Mouse (Mus musculus): ENCODE results near the gene Depp1. TPM values are rescaled to one million over a fixed set of nuclear protein-coding genes. Genes with fewer than 3 reads are reported as not detected.

Depp1 gene
- polyA plus RNA-seq, 1 experiment from 2014 or later: 10.0 TPM

- no peaks in the 10 kb centered on the region for H3K9me3 ChIP-seq
- H3K4me3 ChIP-seq: no peak overlapping the region
- no peaks in the 10 kb centered on the region for H3K36me3 ChIP-seq (replicated peaks)
- no peak overlapping the region for H3K9ac ChIP-seq
- no peak overlapping the region for H3K27ac ChIP-seq
- 60% methylated on average over 9 of the region's 9 CpGs for WGBS
- ATAC-seq (replicated peaks): peak; percentile 89
- no peaks in the 10 kb centered on the region for H3K27me3 ChIP-seq (replicated peaks)
- no peaks in the 10 kb centered on the region for H3K4me1 ChIP-seq
- no peak overlapping the region for H3K4me2 ChIP-seq
Measured at GRCm38 (mm10) chr6:116653684-116654454, 3.5 kb downstream of the Depp1 start.

DNA sequence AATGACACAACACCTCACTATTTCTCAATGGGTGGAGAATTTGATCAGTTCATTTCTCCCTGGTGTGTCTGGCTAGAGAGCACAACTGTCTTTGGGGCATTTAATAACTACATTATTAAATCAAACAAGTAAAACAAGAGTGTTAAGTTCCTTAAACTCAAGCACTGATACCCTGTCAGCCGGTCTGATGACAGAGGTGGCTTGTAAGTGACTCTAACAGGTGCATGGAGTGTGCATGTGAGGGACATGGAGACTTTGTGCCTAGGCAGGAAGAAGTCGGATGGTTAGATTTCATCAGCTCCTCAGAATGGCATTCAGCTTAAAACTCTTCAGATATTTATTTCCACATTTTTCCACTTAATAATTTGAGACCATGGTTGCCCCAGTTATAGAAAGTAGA, 13.0 kb downstream of the Depp1 start:
- Histone ChIP-seq H3K4me1 (no peaks in the 10 kb centered on the region), H3K4me2 (no peak overlapping the region), H3K9me3 (no peaks in the 10 kb centered on the region), H3K9ac (no peak overlapping the region), H3K36me3 (replicated peaks) (no peaks in the 10 kb centered on the region), H3K27me3 (replicated peaks) (no peaks in the 10 kb centered on the region), H3K4me3 (no peak overlapping the region), H3K27ac (no peak overlapping the region)
- ATAC-seq (replicated peaks): no peak
- 87% methylated on average over 2 of the region's 2 CpGs for whole genome bisulfite sequencing

GRCm38 (mm10) chr6:116664031-116664430, 13.6 kb downstream of the Depp1 start:
- no peak overlapping the region for H3K4me3 ChIP-seq
- ATAC-seq (replicated peaks): no peak
- no peak overlapping the region for H3K27ac ChIP-seq
- H3K4me2 ChIP-seq: no peak overlapping the region
- no peaks in the 10 kb centered on the region for H3K27me3 ChIP-seq (replicated peaks)
- WGBS: 82% methylated on average over 6 of the region's 6 CpGs
- no peaks in the 10 kb centered on the region for H3K4me1 ChIP-seq
- no peaks in the 10 kb centered on the region for H3K9me3 ChIP-seq
- H3K36me3 ChIP-seq (replicated peaks): no peaks in the 10 kb centered on the region
- H3K9ac ChIP-seq: no peak overlapping the region

- 70% methylated on average over 3 of the region's 3 CpGs for WGBS
- H3K4me2 ChIP-seq: no peak overlapping the region
- H3K27ac ChIP-seq: no peak overlapping the region
- no peaks in the 10 kb centered on the region for H3K36me3 ChIP-seq (replicated peaks)
- no peaks in the 10 kb centered on the region for H3K27me3 ChIP-seq (replicated peaks)
- no peak overlapping the region for H3K4me3 ChIP-seq
- no peak for ATAC-seq (replicated peaks)
- peaks cover 1% of the 10 kb centered on the region; the same call in 1 of the 2 replicates for H3K4me1 ChIP-seq
- H3K9me3 ChIP-seq: no peaks in the 10 kb centered on the region
- H3K9ac ChIP-seq: no peak overlapping the region
Measured at GRCm38 (mm10) chr6:116664830-116665229, 14.4 kb downstream of the Depp1 start.

- H3K4me2 ChIP-seq: no peak overlapping the region
- peaks cover 15% of the 10 kb centered on the region for H3K4me1 ChIP-seq
- H3K27ac ChIP-seq: no peak overlapping the region
- H3K9ac ChIP-seq: no peak overlapping the region
- H3K27me3 ChIP-seq (replicated peaks): no peaks in the 10 kb centered on the region
- no peak overlapping the region for H3K4me3 ChIP-seq
- no peak for ATAC-seq (replicated peaks)
- H3K9me3 ChIP-seq: no peaks in the 10 kb centered on the region
- whole genome bisulfite sequencing: 77% methylated on average over 12 of the region's 12 CpGs
- H3K36me3 ChIP-seq (replicated peaks): no peaks in the 10 kb centered on the region
Measured at GRCm38 (mm10) chr6:116666085-116666750, 15.8 kb downstream of the Depp1 start.

DNA sequence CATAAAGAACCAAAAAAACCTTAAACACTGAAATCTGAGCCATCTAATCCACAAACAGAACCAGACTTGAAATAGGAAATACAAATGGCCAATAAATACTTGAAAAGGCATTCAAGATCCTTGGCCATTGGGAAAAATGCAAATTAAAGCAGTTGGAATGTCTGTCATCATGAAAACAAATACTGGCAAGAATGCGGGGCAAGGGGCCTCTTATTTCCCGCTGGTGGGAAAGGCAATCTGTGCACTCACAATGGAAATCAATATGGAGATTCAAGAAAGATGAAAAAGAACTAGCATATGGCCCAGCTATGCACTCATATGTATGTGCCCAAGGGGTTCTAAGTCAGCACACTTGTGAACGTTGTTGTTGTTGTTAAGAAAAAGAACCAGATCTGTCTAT, 16.5 kb downstream of the Depp1 start:
- no peak for ATAC-seq (replicated peaks)
- Histone ChIP-seq H3K9me3 (no peaks in the 10 kb centered on the region), H3K27me3 (replicated peaks) (no peaks in the 10 kb centered on the region), H3K9ac (no peak overlapping the region), H3K4me2 (no peak overlapping the region), H3K36me3 (replicated peaks) (no peaks in the 10 kb centered on the region), H3K4me1 (peaks cover 21% of the 10 kb centered on the region), H3K27ac (no peak overlapping the region), H3K4me3 (no peak overlapping the region)
- WGBS: 21% methylated on average over 3 of the region's 3 CpGs

DNA sequence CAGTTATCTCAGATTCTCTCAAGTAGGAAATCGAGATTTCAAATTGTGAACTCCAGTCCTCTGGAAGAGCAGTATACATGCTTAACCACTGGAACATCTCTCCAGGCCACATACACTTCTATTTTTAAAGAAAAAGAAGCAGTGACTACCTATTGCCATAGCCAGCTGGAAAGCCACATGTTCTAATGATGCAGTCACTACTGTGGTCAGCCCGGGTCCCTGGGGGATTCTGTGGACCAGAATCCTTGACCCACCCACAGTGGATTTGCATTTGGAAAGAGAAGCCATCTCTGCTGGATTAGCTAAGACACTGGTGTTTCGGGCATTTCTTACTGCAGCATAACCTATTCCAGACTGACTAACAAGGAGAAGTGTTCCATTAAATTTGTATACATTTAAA, 17.0 kb downstream of the Depp1 start:
- no peak overlapping the region for H3K9ac ChIP-seq
- no peak overlapping the region for H3K4me2 ChIP-seq
- no peak for ATAC-seq (replicated peaks)
- WGBS: 54% methylated on average over 3 of the region's 3 CpGs
- H3K4me3 ChIP-seq: no peak overlapping the region
- no peaks in the 10 kb centered on the region for H3K9me3 ChIP-seq
- no peaks in the 10 kb centered on the region for H3K36me3 ChIP-seq (replicated peaks)
- no peak overlapping the region for H3K27ac ChIP-seq
- peaks cover 23% of the 10 kb centered on the region for H3K4me1 ChIP-seq
- no peaks in the 10 kb centered on the region for H3K27me3 ChIP-seq (replicated peaks)

DNA sequence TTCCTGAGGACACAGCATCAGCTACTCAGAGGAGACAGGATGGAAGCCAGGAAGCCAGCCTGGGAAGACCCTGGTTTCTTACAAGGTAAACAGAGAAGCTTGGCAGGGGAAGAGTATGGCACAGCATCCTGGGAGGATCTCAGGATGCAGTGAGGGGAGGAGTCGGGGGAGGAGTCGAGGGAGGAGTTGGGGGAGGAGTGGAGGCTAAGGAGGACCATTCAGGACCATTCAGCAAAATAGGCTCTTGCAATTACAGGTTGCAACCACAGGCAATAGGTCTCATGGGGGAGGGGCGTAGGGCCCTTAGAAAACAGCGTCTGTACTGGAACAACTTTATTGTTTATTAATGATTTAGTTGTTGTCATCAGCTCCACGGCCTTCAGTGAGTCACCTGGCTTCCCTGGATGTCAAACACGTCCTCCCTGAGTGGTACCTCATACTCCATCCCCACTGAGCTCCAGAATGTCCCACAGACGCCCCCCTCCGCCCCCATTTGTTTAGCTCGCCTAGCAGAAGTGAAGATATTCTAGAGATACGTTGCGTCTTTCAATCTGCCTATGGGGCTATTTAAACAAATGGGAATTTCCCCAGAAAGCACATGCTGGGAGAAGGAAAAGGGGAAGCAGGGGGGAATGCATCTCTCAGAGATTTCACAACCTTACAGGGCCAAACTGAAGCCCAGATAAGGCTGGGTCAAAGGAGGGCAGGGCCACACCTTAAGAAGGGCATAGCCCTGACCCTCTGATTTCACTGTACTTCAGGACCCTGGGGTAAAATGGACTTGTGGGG, 18.5 kb downstream of the Depp1 start:
- H3K27ac ChIP-seq: no peak overlapping the region
- H3K9ac ChIP-seq: no peak overlapping the region

DNA sequence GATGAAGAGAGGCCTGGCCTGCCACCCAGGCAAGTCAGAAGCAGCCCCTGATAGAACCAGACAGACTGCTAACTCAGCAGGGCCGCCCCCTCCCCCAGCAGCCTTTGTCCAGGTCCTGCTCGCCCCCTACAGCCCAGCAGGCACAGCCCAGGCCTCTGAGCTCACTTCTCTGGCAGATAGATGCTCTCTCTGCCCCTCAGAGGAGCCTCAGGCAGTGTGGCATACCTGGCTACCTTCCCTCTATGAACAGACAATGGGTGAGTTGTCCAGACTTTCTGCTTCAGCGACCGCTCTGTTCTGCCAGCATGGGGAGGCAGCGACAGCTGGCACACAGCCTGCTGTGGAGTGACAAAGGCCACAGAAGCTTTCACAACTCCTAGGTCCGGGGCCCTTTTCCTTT, 19.7 kb downstream of the Depp1 start:
- no peaks in the 10 kb centered on the region for H3K36me3 ChIP-seq (replicated peaks)
- 0 out of 2 replicates have a peak overlapping the region, but pooled peaks have one; percentile 5 for H3K27ac ChIP-seq
- H3K9ac ChIP-seq: no peak overlapping the region
- ATAC-seq (replicated peaks): no peak
- no peak overlapping the region for H3K4me2 ChIP-seq
- H3K9me3 ChIP-seq: no peaks in the 10 kb centered on the region
- peaks cover 43% of the 10 kb centered on the region for H3K4me1 ChIP-seq
- 11% methylated on average over 6 of the region's 6 CpGs for WGBS
- no peaks in the 10 kb centered on the region for H3K27me3 ChIP-seq (replicated peaks)
- H3K4me3 ChIP-seq: no peak overlapping the region

More for the DNA sequence above, 18.5 kb downstream of the Depp1 start:
- no peaks in the 10 kb centered on the region for H3K9me3 ChIP-seq
- no peak for ATAC-seq (replicated peaks)
- H3K4me2 ChIP-seq: no peak overlapping the region
- WGBS: 50% methylated on average over 11 of the region's 11 CpGs
- H3K4me3 ChIP-seq: no peak overlapping the region
- H3K4me1 ChIP-seq: peaks cover 35% of the 10 kb centered on the region
- no peaks in the 10 kb centered on the region for H3K36me3 ChIP-seq (replicated peaks)
- H3K27me3 ChIP-seq (replicated peaks): no peaks in the 10 kb centered on the region

GRCm38 (mm10) chr6:116671031-116671430, 20.6 kb downstream of the Depp1 start:
- H3K9me3 ChIP-seq: no peaks in the 10 kb centered on the region
- no peak overlapping the region; the same call in 1 of the 2 replicates for H3K4me2 ChIP-seq
- 9% methylated on average over 5 of the region's 5 CpGs for WGBS
- no peak for ATAC-seq (replicated peaks)
- H3K36me3 ChIP-seq (replicated peaks): no peaks in the 10 kb centered on the region
- no peak overlapping the region for H3K4me3 ChIP-seq
- no peak overlapping the region for H3K9ac ChIP-seq
- H3K4me1 ChIP-seq: peaks cover 43% of the 10 kb centered on the region
- peak overlapping the region; percentile 3; the same call in 1 of the 2 replicates for H3K27ac ChIP-seq
- H3K27me3 ChIP-seq (replicated peaks): no peaks in the 10 kb centered on the region

GRCm38 (mm10) chr6:116671768-116672167, 21.4 kb downstream of the Depp1 start:
- Histone ChIP-seq H3K4me3 (no peak overlapping the region), H3K9ac (no peak overlapping the region), H3K27ac (no peak overlapping the region), H3K4me1 (peaks cover 43% of the 10 kb centered on the region), H3K4me2 (0 out of 2 replicates have a peak overlapping the region, but pooled peaks have one; percentile 4), H3K9me3 (no peaks in the 10 kb centered on the region), H3K36me3 (replicated peaks) (no peaks in the 10 kb centered on the region), H3K27me3 (replicated peaks) (no peaks in the 10 kb centered on the region)
- no peak for ATAC-seq (replicated peaks)
- WGBS: 73% methylated on average over 4 of the region's 4 CpGs

- WGBS: 64% methylated on average over 5 of the region's 5 CpGs
- H3K4me3 ChIP-seq: no peak overlapping the region
- H3K27me3 ChIP-seq (replicated peaks): no peaks in the 10 kb centered on the region
- H3K9ac ChIP-seq: no peak overlapping the region
- H3K36me3 ChIP-seq (replicated peaks): no peaks in the 10 kb centered on the region
- ATAC-seq (replicated peaks): no peak
- no peaks in the 10 kb centered on the region for H3K9me3 ChIP-seq
- H3K4me2 ChIP-seq: peak overlapping the region; percentile 98; the same call in 1 of the 2 replicates
- no peak overlapping the region for H3K27ac ChIP-seq
- peaks cover 43% of the 10 kb centered on the region for H3K4me1 ChIP-seq
Measured at GRCm38 (mm10) chr6:116672349-116672748, 21.9 kb downstream of the Depp1 start.

Measured in midbrain, embryonic 15.5 days (tissue).